Mouse (Mus musculus): ENCODE measurements around the gene Mief2. TPM values are rescaled to one million over a fixed set of nuclear protein-coding genes. Genes with fewer than 3 reads are reported as not detected.

The Mief2 gene
- 20.7 TPM for polyA plus RNA-seq (2017; shearing (Covaris generic))

GRCm38 (mm10) chr11:60728260-60728761 is at the start of gene Mief2:
Gene Mief2 (plus strand): TSS chr11:60728398.

GRCm38 (mm10) chr11:60699524-60700075 is 28.6 kb upstream of the Mief2 start, which contains the start of gene Llgl1:
Gene Llgl1 (plus strand): TSS chr11:60699723.

GRCm38 (mm10) chr11:60726601-60727391 is 1.4 kb upstream of the Mief2 start, which contains the start of gene Flii:
Gene Flii (minus strand): TSS chr11:60727263.

DNA sequence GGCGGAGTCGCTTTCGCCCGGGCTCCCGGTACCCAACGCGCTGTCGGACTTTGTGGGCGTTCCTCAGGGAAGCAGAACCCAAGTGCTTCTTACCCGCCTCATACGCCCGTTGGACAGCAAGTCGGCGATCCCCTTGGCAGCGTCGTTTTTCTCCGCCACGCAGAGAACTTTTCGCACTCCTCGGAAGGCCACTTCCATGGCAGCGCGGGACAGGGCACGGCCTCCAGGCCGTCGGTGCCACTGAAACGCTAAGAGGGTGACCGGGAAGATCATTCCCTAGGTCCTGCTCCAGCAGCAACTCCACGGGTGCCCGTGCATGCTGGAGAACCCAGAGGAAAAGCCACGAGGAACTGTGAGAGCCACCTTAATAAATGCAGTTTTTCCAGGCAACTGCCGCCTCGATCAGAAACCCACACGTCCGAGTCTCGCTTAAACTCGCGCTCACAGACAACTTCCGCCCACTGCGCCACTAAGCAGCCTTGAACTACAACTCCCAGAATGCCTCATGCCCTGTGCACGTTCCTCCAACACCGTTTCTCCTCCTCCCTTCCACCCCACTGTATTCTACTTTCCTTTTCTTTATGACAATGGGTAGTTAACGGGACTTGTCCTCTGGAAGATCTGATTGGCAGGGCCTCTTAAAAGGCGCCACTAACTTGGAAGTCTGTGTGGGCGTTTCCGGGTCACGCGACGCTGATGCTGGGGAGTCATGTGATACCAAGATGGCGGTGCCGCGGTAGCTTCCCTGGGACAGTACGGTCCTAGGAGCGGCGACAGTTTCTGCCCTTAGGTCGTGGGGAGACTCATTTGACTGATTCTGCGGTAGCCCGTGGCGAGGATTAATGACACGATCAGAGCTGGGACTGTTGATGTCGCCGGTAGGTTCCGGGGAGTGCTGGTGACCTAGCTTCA is 48.9 kb downstream of the Mief2 start, which contains the start of the genes Top3a and Smcr8:
Gene Top3a (minus strand): TSS at position 537 of the 912 bp plus-strand sequence.
Gene Smcr8 (plus strand): TSS at position 696 of the 912 bp plus-strand sequence.

Other genes with a start within 250 kb of the Mief2 start
- gene Alkbh5, start 192.0 kb upstream of the Mief2 start, polyA plus RNA-seq (2017; shearing (Covaris generic)), result 4.8 TPM
- gene Llgl1, start 28.7 kb upstream of the Mief2 start, polyA plus RNA-seq (2017; shearing (Covaris generic)), result 31.4 TPM
- gene Flii, start 1.1 kb upstream of the Mief2 start, polyA plus RNA-seq (2017; shearing (Covaris generic)), result 223 TPM
- 24.4 TPM for gene Top3a, start 49.0 kb downstream of the Mief2 start, polyA plus RNA-seq (2017; shearing (Covaris generic))
- 15.0 TPM for gene Smcr8, start 49.1 kb downstream of the Mief2 start, polyA plus RNA-seq (2017; shearing (Covaris generic))
- gene Shmt1, start 83.3 kb downstream of the Mief2 start, polyA plus RNA-seq (2017; shearing (Covaris generic)), result 25.1 TPM
- 36.8 TPM for gene Dhrs7b, start 102.2 kb downstream of the Mief2 start, polyA plus RNA-seq (2017; shearing (Covaris generic))
- 45.8 TPM for gene Tmem11, start 150.9 kb downstream of the Mief2 start, polyA plus RNA-seq (2017; shearing (Covaris generic))
- gene Natd1, start 186.4 kb downstream of the Mief2 start, polyA plus RNA-seq (2017; shearing (Covaris generic)), result 11.2 TPM
- gene Map2k3, start 203.6 kb downstream of the Mief2 start, polyA plus RNA-seq (2017; shearing (Covaris generic)), result 74.9 TPM